Mouse (Mus musculus) yolk sac, embryonic 10.5 days (tissue): Measurements from ENCODE around the gene D430019H16Rik.
A peak's percentile ranks its signal among the peaks of the same experiment; 100 is the strongest.

Experiments
- DNase-seq: peaks from one replicate; pipeline ENCODE4 v3.0.0-alpha.2; 2017; ENCODE audit warnings: low spot score

Gene D430019H16Rik

GRCm38 (mm10) chr12:105453670-105454257, at the start of gene D430019H16Rik:
Gene D430019H16Rik (plus strand): TSS chr12:105453856.
- DNase-seq: peak; percentile 71

DNA sequence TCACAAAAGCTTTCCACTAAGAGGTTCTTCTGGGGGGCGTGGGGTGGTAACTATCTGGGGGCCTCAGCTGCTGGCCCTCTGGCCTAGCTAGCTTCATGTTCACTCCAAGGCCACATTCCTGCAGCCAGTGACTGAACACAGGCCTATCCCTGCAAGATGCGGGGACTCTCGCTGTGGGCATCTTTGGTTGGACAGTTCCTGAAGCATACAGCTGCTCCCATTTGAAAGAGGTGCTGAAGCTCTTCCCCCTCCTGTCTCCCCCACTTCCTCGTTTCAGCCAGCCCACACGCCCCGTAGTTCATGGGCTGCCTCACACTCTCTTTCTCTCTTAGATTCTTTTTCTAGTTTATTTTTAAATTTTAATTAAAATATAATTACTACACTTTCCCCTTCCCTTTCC, 47.6 kb upstream of the D430019H16Rik start:
- no peak for DNase-seq

- DNase-seq: no peak
Measured at GRCm38 (mm10) chr12:105413909-105414308, 39.7 kb upstream of the D430019H16Rik start.

- DNase-seq: no peak
Measured at GRCm38 (mm10) chr12:105420476-105420875, 33.2 kb upstream of the D430019H16Rik start.

DNA sequence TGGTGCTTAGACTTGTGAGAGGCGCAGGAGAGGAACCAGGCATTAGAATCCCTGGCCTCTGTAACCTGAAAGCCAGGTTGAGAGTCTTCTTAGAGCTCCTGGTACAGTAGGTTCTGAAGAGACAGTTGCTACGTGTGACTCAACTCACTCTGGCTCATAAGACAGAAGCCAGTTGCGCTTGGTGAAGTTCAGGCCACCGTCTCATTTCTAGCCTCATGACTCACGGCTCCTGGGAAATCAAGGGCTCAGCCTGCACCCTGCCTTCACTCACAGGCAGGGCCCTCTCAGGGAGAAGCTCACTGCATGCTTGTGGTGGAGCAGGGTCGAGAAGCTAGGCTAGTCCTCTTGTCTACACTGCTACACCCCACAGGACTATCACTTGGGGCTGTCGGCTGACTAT, 27.1 kb upstream of the D430019H16Rik start:
- no peak for DNase-seq

- DNase-seq: peak; percentile 33
Measured at GRCm38 (mm10) chr12:105427039-105427757, 26.5 kb upstream of the D430019H16Rik start.

DNA sequence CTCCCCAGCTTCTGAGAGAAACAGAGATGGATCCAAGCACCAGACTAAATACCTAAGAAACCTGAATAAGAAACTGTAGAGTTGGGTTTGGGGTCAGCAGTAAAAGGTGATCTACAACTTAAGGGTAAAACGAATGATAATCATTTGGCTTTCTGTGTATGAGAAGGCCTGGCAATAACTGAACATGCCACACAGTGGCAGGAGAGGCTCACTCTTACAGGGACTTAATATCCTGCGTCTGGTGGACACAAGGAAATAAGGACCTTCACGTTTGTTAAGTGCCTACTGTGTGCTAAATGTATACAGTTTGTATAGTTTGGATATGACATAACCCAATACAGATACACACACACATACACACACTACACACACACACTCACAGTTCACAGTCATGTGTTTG, 21.8 kb upstream of the D430019H16Rik start:
- no peak for DNase-seq

GRCm38 (mm10) chr12:105432807-105433206, 20.8 kb upstream of the D430019H16Rik start:
- no peak for DNase-seq

DNA sequence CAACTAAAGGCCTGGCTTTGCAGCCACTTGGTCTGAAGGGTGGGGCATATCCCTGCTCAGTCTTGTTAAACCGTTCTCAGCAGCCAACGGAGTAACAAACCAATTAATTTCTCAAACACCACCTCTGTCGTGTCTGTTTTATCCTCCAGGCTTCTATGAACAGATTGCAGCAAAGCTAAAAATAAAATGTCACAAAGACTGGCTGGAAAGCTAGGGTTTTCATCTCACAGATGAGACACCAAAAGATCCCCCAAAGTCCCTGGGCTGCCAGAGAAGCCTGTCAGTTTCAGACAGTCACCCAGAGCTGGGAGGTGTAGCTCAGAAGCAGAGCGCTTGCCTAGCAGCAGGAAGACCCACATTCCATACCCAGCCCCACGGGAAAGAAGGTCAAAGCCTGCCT, 15.4 kb upstream of the D430019H16Rik start:
- DNase-seq: no peak

GRCm38 (mm10) chr12:105439976-105440375, 13.7 kb upstream of the D430019H16Rik start:
- no peak for DNase-seq

GRCm38 (mm10) chr12:105443569-105443968, 10.1 kb upstream of the D430019H16Rik start:
- no peak for DNase-seq

GRCm38 (mm10) chr12:105445767-105446166, 7.9 kb upstream of the D430019H16Rik start:
- DNase-seq: no peak

- no peak for DNase-seq
Measured at GRCm38 (mm10) chr12:105449239-105449638, 4.4 kb upstream of the D430019H16Rik start.

DNA sequence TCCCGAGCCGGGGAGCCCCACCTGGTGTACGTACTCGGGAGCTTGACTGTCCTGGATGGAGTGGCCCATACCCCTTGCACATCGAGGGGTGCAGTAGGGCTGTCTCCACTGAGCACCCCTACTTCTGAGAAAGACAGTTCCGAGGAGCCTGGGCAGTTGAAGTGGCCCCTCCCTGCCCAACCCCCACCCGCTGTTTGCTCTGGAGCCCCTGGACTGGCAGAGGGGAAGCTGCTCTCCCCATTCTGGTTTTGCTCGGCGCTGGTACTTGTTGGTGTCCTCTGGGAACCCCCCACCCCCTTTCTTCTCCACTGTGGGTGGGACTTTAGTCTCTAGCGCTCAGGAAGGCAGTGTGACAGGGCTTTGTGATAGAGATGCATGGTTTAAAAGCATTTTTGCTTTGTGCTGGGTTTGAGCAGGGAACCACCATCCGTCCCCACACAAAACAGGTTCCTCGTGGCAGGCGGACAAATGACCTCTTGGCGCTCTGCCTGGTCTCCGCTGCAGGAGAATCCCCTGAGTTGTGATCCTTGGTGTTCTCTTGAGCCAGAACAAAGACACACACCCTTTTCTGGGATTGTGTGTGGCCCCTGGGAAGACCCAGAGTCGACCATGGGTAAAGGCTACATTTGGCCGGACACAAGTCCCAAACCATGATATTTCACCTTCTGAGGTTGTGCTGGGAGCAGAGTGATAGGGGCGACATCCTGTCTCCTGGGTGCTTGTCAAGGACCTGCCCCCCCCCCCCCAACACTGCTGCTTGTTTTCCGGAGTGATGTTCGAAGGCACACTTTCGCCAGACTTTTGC, 804 bp downstream of the D430019H16Rik start:
- no peak for DNase-seq

DNA sequence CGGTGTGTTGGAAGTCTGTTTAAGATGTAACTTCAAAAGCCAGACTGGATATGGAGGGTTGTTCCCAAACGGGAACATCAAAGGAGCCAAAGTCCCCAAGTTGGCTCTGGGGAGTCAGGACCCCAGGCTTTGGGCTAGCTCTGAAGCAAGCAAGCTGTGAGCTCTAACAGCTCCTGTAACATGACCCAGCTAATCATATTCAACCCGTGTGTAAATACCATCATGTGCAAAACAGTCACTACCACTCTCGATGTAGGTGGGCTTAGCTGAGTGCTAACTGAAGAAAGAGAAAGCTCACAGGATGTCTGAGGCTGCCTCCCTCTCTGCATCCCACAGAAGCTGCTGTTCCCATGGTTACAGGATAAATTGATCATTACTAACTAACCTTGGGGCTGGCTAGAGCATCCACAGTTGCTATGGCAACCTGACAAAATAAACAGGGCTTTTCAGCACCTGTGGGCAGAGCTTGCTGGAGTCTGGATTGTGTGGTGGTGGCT, 1.5 kb downstream of the D430019H16Rik start:
- no peak for DNase-seq

DNA sequence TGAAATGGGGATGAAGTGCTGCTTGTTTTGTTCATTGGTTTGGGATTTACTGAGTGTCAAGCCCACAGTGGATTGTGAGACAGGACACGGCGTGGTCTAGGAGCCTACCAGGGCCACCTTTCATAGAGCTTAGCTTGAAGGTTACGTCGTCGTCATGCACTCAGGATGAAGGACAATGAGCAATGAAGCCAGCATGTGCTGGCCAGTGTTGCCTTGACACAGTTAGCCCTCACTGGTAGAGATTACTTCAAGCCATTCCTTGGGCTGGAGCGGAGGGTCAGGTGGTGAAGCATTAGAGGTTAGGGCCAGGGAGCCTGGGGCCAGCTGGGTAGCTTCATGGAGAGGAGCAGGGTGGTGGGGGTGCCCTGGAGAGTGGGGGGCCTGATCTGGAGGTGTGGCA, 5.1 kb downstream of the D430019H16Rik start:
- no peak for DNase-seq

- DNase-seq: no peak
Measured at GRCm38 (mm10) chr12:105461066-105461465, 7.4 kb downstream of the D430019H16Rik start.

- DNase-seq: no peak
Measured at GRCm38 (mm10) chr12:105469026-105469425, 15.4 kb downstream of the D430019H16Rik start.

DNA sequence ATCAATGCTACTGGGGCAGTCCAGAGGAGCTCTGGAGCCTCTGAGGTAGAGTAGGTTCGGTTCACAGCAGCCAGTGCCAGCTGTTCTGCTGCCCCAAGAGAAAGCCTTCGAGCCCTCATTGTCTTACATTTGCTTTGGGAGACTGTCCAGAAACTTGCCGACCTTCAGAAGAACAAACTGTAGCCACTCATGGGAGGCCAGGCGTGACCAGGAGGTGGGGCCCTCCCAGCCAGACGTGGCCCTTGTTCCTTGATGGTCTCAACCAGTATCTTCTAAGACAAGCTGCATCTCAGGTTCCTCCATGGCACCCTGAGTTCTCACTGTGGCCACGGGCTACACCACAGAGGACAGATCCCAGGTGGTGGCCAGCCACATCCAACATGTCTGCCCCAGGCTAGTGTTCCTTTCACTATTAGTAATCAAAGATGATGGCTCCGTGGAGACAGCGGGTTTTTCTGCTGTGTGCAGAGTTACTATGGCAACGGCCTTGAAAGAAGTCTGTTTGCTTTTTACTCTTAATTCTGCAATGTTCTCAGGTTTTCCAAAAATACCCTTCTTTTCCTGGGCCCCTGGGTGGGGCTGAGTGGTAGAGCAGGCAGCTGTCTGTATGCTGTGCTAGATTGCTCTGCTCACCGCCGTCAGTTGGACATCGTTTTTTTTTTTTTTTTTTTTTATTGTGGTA, 21.7 kb downstream of the D430019H16Rik start:
- no peak for DNase-seq

DNA sequence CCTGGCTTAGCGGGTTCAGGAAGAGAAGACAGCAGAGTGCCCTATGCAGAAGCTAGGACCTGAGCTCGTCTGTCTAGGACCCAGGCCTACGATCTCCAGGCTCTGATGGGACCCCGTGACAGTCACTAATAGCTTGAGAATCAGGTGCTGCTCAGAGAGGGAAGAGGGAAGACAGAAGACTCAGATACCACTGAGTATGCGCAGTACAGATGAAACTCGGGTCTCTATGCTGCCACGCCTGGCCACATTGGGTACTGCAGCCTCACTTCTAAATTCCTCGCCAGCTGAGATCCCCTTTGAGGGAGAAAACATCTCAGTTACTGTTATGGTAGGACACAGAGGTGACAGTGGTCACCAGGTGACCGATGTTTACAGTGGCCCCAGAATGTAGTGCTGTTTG, 22.8 kb downstream of the D430019H16Rik start:
- DNase-seq: no peak

- no peak for DNase-seq
Measured at GRCm38 (mm10) chr12:105476993-105477392, 23.3 kb downstream of the D430019H16Rik start.

DNA sequence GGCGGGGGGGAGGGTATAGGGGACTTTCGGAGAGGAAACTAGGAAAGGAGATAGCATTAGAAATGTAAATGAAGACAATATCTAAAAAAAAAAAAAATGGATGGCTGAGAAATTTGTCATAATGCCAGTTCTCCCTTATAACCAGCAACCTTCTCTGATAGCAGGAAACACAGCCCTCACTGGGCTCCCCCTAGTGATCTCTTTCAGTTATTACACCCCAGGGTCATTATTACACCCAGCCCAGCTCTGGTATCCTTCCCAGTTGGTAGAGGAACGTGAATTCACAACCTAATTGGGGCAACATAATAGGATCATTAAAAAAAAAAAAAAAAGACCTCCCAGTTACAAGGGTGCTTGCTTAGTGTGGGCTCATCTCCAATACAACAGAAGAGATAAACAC, 29.8 kb downstream of the D430019H16Rik start:
- no peak for DNase-seq
